Mouse (Mus musculus): ENCODE measurements around the gene Kti12. TPM values are rescaled to one million over a fixed set of nuclear protein-coding genes. Genes with fewer than 3 reads are reported as not detected.

Kti12 gene
- polyA plus RNA-seq (2017; shearing (Covaris generic)) = 27.7 TPM

DNA sequence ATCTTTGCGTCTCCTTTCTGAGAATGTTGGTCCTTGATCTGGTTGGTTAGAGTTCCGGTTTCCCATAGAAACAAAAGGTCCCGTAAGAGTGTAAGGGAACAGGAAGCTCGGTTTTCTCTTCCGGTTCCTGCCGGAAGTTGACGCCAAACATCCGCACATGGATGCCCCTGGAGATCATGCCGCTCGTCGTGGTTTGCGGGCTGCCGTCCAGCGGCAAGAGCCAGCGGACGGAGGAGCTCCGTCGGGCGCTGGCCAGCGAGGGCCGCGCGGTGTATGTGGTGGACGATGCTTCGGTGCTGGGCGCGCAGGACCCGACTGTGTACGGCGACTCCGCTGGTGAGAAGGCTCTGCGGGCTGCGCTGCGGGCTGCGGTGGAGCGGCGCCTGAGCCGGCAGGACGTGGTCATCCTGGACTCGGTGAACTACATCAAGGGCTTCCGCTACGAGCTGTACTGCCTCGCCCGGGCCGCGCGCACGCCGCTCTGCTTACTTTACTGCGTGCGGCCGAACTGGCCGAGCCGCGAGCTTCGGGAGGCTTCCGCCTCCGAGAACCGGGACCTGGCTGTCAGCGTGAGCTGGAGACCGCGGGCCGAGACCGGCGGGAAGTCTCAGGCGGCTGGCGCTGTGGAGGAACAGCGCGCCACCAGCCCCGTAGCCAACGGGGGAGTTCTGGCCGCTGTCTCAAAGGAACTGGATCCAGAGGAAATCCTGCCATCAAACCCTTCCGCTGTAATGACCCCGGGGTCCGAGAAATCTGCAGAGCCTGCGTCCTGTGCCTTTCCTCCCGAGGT lies at the start of gene Kti12:
Gene Kti12 (plus strand): TSS at position 71 of the 790 bp plus-strand sequence.

DNA sequence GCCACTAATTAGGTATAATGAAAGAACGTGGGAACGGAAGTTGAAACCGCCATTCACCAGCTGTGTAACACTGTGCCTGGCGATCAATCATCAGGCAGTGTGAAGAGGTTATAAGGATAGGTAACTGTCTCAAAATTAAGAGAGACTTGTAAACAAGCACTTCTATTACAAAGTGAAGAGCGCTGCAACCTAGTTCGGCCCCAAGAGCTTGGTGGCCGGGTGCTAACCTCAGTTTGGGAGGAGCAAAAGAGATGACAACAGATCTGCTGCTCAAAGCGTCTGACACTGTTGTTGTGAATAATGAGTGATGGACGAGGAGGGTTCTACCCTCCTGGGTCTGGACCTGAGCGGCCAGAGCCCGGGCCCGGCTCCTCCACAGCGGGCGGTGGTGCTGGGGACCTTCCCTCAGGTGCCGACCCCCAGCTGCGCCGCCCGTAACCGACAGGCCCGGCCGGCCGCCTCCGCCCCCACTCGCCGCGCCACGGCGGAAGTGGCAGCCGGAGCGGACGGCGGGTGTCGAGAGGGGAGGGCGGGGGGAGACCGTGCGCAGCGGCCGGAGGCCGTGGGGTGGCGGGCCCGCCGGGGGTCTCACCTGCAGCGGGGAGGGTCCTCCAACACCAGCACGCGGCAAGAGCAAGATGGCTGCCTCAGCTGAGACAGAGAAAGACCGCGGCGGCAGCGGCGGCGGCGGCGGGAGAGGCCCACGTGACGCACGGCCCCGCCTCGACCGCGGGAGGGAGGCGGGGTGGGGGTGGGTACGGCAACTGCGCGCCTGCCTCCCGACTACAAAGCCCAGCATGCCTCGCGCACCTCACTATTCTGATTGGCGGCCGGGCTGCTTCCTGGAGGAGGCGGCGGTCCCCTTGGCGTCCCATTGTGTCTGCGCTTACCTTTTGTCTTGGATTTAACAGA lies 14.4 kb upstream of the Kti12 start, which contains the start of gene Btf3l4:
Gene Btf3l4 (minus strand): TSS at position 699 of the 912 bp plus-strand sequence.

DNA sequence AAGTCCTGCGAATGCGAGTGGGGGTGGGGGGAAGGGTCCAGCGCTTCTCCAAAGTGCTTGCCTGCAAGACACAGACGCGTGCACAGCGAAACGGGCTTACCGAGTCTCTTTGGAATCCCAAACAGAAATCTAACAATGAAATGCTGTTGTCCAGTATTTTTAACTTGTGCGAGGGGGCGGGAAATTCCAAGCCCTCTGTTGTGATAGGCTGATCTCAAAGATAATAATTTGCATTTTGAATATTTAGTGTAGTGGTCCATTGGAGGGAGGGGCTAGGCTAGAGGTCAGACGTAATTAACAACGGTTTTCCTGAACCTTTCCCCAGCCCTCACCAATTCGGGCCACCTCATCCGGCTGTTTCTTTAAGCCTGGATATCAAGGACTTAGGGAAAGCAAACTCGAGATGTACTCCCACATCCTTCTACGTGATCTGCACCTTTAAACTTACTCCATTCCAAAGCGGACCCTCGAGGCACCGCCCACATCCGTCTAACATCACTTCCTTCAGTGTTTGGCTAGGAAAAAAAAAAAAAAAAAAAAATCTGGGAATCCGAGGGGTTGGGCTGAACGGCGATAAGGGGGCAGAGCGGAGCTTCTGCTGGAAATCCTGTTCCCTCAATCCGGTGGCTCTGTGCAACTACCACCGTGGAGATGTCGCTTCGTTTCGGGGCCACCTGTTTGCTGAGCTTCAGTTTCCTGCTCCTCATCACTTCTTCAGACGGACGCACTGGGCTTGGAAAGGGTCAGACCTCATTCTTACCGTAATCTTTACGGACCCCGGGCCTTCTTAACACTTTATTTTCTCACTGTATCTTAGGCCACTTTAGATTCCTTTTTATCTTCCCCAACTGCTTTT lies 13.2 kb upstream of the Kti12 start, which contains the start of gene Txndc12:
Gene Txndc12 (plus strand): TSS at position 487 of the 856 bp plus-strand sequence.

DNA sequence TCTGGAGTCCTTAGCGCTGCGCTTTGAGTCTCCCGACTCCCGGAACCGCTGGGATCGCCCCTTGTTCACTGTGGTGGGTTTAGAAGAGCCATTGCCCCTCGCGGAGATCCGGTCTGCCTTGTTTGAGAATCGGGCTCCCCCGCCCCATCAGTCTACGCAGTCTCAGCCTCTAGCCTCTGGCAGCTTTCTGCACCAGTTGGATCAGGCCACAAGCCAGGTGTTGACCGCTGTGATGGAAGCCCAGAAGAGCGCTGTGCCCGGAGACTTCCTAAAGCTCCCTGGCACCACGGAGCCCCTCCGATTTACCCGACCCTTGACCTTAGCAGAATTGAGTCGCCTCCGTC lies 892 bp downstream of the Kti12 start, which contains the start of gene A730015C16Rik:
Gene A730015C16Rik (minus strand): TSS at position 115 of the 344 bp plus-strand sequence.

DNA sequence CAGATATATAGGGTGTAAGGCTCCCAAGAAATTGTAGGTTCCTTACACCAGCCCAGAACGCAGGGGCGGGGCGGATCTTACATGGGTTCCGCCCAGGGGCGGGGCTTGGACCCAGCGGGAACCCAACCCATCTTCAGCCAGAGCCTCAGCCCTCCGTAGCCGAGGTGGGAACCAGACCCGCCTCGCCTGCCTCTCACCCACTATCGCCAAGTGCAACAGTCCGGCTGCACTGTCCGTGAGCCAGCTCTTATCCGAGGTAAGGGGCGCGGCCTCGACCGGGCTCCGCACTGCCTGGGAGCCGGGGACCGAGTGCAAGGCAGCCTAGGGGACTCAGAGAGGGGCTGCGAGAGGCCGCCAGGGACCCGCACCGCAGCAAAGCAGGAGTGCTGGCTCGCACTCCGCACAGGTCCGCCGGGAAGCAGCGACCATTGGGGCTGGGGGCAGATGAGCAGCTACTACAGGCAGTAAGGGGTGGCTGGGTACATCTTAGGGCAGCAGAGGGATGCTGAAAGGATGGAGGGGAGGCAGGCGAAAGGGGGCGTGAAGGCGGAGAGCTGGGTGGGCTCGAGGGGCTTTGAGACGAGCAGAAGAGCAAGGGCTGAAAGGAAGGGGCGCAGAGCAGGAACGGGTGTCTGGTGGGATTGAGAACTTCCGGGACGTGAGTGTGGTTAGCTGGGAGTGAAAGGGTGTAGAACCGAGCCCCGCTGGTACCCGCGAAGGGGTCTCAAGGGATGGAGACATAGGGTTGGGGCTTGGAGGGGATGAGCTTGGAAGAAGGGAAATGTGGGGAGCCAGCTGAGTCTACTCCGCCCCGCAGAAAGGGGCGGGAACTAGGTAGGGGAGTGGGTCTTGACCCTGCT lies 31.6 kb downstream of the Kti12 start, which contains the start of gene Rab3b:
Gene Rab3b (plus strand): TSS at position 101 of the 860 bp plus-strand sequence.

Other genes with a start within 250 kb of the Kti12 start
- gene Cc2d1b, start 227.8 kb upstream of the Kti12 start, polyA plus RNA-seq (2017; shearing (Covaris generic)) = 69.2 TPM
- gene 3110021N24Rik, start 128.1 kb upstream of the Kti12 start, polyA plus RNA-seq (2017; shearing (Covaris generic)) = not detected
- gene Zfyve9, start 67.0 kb upstream of the Kti12 start, polyA plus RNA-seq (2017; shearing (Covaris generic)) = 0.16 TPM
- 42.3 TPM for gene Btf3l4, start 14.2 kb upstream of the Kti12 start, polyA plus RNA-seq (2017; shearing (Covaris generic))
- gene Txndc12, start 13.2 kb upstream of the Kti12 start, polyA plus RNA-seq (2017; shearing (Covaris generic)) = 13.8 TPM
- 0.41 TPM for gene A730015C16Rik, start 834 bp downstream of the Kti12 start, polyA plus RNA-seq (2017; shearing (Covaris generic))
- 0.36 TPM for gene Rab3b, start 31.3 kb downstream of the Kti12 start, polyA plus RNA-seq (2017; shearing (Covaris generic))
- gene Nrd1, start 152.9 kb downstream of the Kti12 start, polyA plus RNA-seq (2017; shearing (Covaris generic)) = 80.4 TPM